Mouse (Mus musculus) G1E-ER4 (cell line): ENCODE measurements around the gene Tnni3k. TPM values are rescaled to one million over a fixed set of nuclear protein-coding genes. Genes with fewer than 3 reads are reported as not detected.

Source experiments
- GATA1 ChIP-seq: IDR thresholded peaks from one replicate; pipeline ENCODE4 v1.8.0; 2012; ENCODE audit warnings: low read length, inconsistent platforms
- polyA plus RNA-seq: library from polyadenylated mRNA; stranded (reverse); fragments of >175 nt; gene quantifications from 2 replicates; pipeline ENCODE4 v1.2.3, GENCODE M21; 2012

The Tnni3k gene
- polyA plus RNA-seq: not detected in 2 replicates

DNA sequence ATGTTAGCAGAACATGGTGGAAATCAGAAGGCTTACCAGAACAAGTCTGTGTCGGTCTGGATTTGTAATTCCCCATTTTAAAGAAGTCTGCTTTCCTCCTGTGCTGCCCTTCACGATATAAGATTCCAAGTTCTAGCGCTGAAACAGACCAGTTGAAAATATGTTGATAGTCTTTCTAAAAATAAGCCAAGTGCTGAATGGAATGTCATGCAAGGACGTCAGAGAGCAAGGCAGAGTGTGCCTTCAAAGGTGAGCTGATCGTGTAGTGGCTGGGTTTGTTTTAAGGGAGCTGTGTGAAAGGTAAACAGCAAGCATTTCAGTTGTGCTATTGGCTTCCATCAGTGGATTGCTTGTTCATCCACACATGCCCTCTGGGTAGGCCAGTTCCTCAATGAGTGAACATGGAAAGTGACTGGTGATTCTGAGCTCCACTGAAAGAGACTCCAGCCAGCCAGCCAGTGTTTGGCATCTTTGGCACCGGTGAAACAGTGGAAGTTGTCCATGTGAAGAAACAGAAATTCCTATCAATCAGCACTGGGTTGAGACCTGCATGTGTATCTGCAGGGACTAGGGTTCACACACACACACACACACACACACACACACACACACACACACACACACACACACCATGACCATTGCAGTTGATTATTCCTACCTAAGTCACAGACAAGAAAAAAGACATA lies at the start of gene Tnni3k:
Gene Tnni3k (minus strand): TSS at position 177 of the 686 bp plus-strand sequence.
- TF ChIP-seq GATA1: no peak

DNA sequence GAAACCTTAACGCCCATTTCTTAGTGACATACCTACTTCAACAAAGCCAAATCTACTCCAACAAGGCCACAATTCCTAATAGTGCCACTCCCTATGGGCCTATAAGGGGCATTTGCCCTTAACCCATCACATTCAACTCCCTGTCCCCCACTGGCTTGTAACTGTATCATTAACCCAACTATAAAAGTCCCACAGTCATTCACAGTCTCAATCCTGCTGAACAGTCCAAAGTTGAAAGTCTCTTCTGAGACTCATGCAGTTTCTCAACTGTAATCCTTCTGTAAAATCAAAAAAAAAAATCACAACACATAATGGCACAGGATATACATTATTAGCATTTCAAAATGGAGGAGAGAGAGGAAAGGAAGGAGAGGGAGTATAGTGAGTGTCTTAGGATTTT lies 44.1 kb upstream of the Tnni3k start:
- TF ChIP-seq GATA1: no peak

DNA sequence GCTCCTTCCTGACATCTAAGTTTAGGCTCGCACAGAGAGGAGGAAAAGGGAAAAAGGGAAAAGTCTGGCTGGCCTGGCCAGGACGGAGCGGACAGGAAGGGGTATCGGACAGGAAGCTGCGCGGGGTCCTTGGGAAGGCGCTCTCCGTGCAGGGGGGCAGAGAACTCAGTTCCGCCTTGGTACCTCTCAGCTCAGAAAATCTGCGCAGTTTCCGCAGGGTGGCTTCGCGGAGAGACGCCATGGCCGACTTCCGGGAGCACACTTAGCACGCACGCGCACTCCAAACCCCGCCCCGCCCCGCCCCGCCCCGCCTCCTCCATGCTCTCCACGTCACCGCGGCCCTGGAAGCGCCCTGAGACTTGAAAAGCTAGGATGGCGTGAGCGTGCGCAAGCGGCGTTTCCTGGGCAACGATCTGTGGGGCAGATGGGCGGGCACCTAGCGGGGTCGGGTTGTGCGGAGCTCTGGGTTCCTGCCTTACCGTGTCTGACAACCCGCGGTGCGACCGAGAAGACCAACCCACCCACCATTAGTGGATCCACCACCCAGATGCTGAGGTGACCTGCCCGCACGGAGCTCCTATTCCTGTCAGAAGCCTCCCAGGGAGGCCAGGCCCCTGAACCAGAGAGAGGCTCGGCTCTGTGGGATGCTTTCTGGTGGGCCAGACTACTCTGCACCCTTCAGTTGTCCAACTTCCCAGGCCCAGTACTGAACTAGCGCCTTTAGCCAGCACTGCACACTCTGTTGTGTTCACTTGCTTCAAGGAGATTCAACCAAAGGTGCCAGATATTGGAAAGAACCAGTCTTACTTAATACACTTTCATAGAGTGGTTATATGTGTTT lies 38.1 kb upstream of the Tnni3k start, which contains the start of the genes Fpgt and Lrriq3:
Gene Fpgt (minus strand): TSS at position 288 of the 841 bp plus-strand sequence.
Gene Lrriq3 (plus strand): TSS at position 319 of the 841 bp plus-strand sequence.
- TF ChIP-seq GATA1: no peak

- no peak for TF ChIP-seq GATA1
Observed at GRCm38 (mm10) chr3:155092081-155092480, 36.9 kb upstream of the Tnni3k start.

- no peak for TF ChIP-seq GATA1
Observed at GRCm38 (mm10) chr3:155077908-155078307, 22.7 kb upstream of the Tnni3k start.

- no peak for TF ChIP-seq GATA1
Observed at GRCm38 (mm10) chr3:155059449-155059822, 4.2 kb upstream of the Tnni3k start.

DNA sequence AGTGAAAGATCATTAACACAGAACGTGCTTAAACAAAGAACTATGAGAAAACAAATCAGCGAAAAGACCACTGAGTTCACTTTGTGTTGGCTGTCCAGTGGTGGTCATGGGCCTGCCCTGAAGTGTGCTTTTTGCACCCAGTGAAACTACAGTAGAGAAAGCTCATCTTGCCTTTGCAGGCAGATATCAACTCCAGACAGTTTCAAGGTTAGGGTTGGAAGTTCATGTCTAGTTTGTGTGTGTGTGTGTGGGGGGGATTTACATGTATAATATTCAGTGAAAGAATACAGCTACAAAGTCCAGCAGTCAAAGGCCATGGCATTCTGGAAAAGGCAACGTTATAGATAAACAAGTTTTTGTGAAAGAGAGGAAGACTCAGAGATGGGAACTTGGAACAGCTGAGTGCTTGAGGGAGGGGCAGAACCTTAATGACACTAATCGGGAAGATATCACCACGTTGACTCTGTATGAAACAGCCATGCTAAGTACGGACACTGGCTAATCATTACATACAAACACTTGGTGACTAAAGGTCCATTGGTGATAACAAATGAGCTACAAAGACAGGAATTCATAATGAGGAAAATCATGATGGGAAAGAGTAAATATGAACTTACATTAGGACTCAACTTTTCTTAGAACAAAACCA lies 3.7 kb upstream of the Tnni3k start:
- no peak for TF ChIP-seq GATA1

DNA sequence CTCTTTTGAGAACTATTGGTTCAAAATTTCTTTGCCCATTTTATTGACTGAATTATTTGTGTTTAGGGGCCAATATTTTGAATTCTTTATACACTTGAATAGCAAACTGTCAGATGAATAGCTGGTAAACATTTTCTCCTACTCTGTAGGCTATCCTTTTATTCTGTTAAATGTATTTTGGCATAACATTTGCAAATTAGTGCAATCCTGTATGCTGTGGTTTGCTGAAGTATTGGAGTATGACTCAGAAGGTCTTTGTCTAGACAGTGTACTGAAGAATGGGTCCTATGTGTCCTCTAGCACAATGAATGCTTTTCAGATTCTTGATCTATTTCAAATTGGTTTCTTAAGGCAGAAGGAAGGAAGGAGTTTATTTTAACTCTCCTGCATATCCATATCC lies 2.4 kb upstream of the Tnni3k start:
- TF ChIP-seq GATA1: no peak

- no peak for TF ChIP-seq GATA1
Observed at GRCm38 (mm10) chr3:155056606-155057005, 1.4 kb upstream of the Tnni3k start.

GRCm38 (mm10) chr3:155053189-155053588 lies 2.0 kb downstream of the Tnni3k start:
- TF ChIP-seq GATA1: no peak

DNA sequence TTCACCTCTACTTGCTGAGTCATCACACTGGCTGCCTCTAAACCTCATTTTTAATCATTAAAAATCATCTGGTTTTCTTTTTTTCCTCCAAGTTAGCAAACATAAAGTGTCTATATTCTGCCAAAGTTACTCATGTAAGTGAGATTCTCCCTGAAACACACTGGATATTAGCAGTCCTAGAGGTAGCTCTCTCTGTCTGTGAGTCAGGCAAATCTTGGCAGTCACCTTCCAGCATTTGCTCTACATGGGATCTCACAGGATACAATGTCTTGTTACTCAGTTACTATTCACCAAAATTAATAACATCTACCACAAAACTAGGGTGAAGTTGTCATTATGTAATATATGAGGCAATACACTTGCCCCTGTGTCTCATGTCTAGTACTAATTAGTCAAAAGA lies 3.2 kb downstream of the Tnni3k start:
- no peak for TF ChIP-seq GATA1

- no peak for TF ChIP-seq GATA1
Observed at GRCm38 (mm10) chr3:155039012-155039836, 16.0 kb downstream of the Tnni3k start.

DNA sequence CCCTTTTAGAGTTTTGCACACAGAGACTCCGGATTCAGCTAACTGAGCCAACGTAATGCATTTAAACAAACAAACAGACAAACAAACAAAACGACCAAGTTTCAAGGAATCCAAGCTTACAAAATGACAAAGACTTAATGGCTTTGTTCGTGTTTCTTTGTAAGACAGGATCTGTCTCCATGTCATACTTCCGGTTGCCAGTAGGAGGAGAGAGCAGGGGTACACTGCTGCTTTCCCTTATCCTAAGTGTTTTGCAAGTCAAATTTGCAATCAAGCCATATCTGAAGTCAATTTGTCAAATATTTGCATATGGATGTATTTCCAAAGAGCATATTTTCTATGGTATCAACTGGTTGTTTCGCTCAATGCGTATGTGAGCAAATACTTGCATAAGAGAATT lies 20.9 kb downstream of the Tnni3k start:
- TF ChIP-seq GATA1: no peak

DNA sequence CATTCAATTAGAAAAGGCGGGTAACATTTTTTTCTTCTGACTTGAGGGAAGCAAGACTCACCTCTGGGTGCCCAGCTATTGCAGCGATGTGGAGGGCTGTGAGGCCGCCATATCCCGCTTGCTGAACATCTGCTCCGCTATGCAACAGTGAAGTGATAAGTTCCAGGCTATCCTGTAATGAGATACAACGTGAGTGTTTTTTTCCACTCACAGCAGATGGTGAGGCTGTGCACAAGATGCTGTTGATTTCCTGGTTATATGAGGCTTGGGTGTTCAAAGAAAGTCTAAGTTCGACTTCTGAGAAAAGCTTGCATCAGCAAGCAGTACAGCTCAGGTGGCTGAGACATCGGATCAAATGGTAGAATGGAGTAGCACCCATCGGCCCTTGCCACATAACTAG lies 25.0 kb downstream of the Tnni3k start:
- no peak for TF ChIP-seq GATA1

- TF ChIP-seq GATA1: no peak
Observed at GRCm38 (mm10) chr3:155002781-155003180, 52.4 kb downstream of the Tnni3k start.
